Mouse (Mus musculus) hindbrain, embryonic 12.5 days (tissue): ENCODE measurements around the gene Gm20075. TPM values are rescaled to one million over a fixed set of nuclear protein-coding genes. Genes with fewer than 3 reads are reported as not detected.

Experiments used
- ATAC-seq: fragments of 200-750 bp; cut with Nextera tagmentation; 2 replicates; pipeline ENCODE4 v1.8.0; 2017; ENCODE audit warnings: moderate TSS enrichment; ENCODE audit not compliant: low FRiP score
- H3K27ac ChIP-seq: fragments of 300-500 bp; sonication (generic); 2 replicates; pipeline ENCODE4 v1.5.1; 2016; ENCODE audit warnings: mild to moderate bottlenecking
- H3K27me3 ChIP-seq: fragments of 300-500 bp; sonication (generic); 2 replicates; pipeline ENCODE4 v1.6.1; 2016; ENCODE audit warnings: mild to moderate bottlenecking
- H3K36me3 ChIP-seq: fragments of 300-500 bp; sonication (generic); 2 replicates; pipeline ENCODE4 v1.6.1; 2016; ENCODE audit warnings: mild to moderate bottlenecking
- H3K4me1 ChIP-seq: fragments of 300-500 bp; sonication (generic); 2 replicates; pipeline ENCODE4 v1.6.1; 2016
- H3K4me2 ChIP-seq: fragments of 300-500 bp; sonication (generic); replicated peaks from 2 replicates; pipeline ENCODE4 v1.6.1; 2016; ENCODE audit warnings: mild to moderate bottlenecking
- H3K4me3 ChIP-seq: fragments of 300-500 bp; sonication (generic); 2 replicates; pipeline ENCODE4 v1.5.1; 2016; ENCODE audit warnings: mild to moderate bottlenecking
- H3K9ac ChIP-seq: fragments of 300-500 bp; sonication (generic); 2 replicates; pipeline ENCODE4 v1.6.1; 2016; ENCODE audit warnings: mild to moderate bottlenecking, moderate library complexity
- H3K9me3 ChIP-seq: fragments of 300-500 bp; sonication (generic); replicated peaks from 2 replicates; pipeline ENCODE4 v1.6.1; 2016; ENCODE audit warnings: mild to moderate bottlenecking
- WGBS: fragments of 180-500 bp; shearing (Covaris S2); methylation state at CpG from one replicate; pipeline ENCODE4 v1.1.7; 2016; 5-methylcytosine and 5-hydroxymethylcytosine counted together
- polyA plus RNA-seq: library from polyadenylated mRNA; unstranded; fragments of >200 nt; fragmentation: Nextera tagmentation; extraction: Ambion mirVana; gene quantifications from 2 replicates; pipeline ENCODE4 v1.2.1, GENCODE M21; 2016

The Gm20075 gene
- polyA plus RNA-seq, 1 experiment from 2014 or later, result 27.6 TPM

- no peak overlapping the region for H3K4me2 ChIP-seq
- WGBS, result 85% methylated on average over 11 of the region's 11 CpGs
These were observed 40.7 kb downstream of the Gm20075 start for GRCm38 (mm10) chr13:96040275-96041042.

GRCm38 (mm10) chr13:96039536-96039935, 41.6 kb downstream of the Gm20075 start:
- no peak for ATAC-seq
- H3K4me1 ChIP-seq, result no peaks in the 10 kb centered on the region
- 92% methylated on average over 1 of the region's 1 CpGs for WGBS

More at GRCm38 (mm10) chr13:96040275-96041042, 40.7 kb downstream of the Gm20075 start:
- Histone ChIP-seq H3K4me1 (no peaks in the 10 kb centered on the region), H3K36me3 (no peaks in the 10 kb centered on the region), H3K27me3 (no peaks in the 10 kb centered on the region), H3K9me3 (no peaks in the 10 kb centered on the region), H3K27ac (no peak overlapping the region), H3K4me3 (no peak overlapping the region), H3K9ac (no peak overlapping the region)
- ATAC-seq, result no peak

GRCm38 (mm10) chr13:96030368-96031223, 50.6 kb downstream of the Gm20075 start:
- Histone ChIP-seq H3K4me3 (no peak overlapping the region), H3K9ac (no peak overlapping the region), H3K27me3 (no peaks in the 10 kb centered on the region), H3K27ac (no peak overlapping the region), H3K4me1 (no peaks in the 10 kb centered on the region), H3K36me3 (0 out of 2 replicates have a peak, but pooled peaks cover 3% of the 10 kb centered on the region), H3K9me3 (no peaks in the 10 kb centered on the region), H3K4me2 (no peak overlapping the region)
- ATAC-seq, result 0 out of 2 replicates have a peak, but pooled peaks have one; percentile 50
- 61% methylated on average over 19 of the region's 19 CpGs for WGBS

More at GRCm38 (mm10) chr13:96039536-96039935, 41.6 kb downstream of the Gm20075 start:
- Histone ChIP-seq H3K9me3 (no peaks in the 10 kb centered on the region), H3K9ac (no peak overlapping the region), H3K4me3 (no peak overlapping the region), H3K4me2 (no peak overlapping the region), H3K36me3 (no peaks in the 10 kb centered on the region), H3K27ac (no peak overlapping the region), H3K27me3 (no peaks in the 10 kb centered on the region)

Other genes with a start within 250 kb of the Gm20075 start
- 13.3 and 14.0 TPM in 2 replicates for gene Iqgap2, start 189.5 kb downstream of the Gm20075 start, polyA plus RNA-seq
- gene Gm17190, start 678 bp upstream of the Gm20075 start, polyA plus RNA-seq, result 0.38 and 0.43 TPM in 2 replicates
- 10.9 and 14.9 TPM in 2 replicates for gene Sv2c, start 51.2 kb upstream of the Gm20075 start, polyA plus RNA-seq